Mouse (Mus musculus): ENCODE data around the gene Dyrk1a.

GRCm38 (mm10) chr16:94618543-94618942, 48.7 kb downstream of the Dyrk1a start:
- TF ChIP-seq ZNF384 (IDR thresholded peaks at IDR 0.05; ENCODE audit: low read depth, low read length), result no peak
- no peak for TF ChIP-seq MAFK (IDR thresholded peaks at IDR 0.05; ENCODE audit: insufficient read depth, low read depth, low read length)
- no peak for TF ChIP-seq HCFC1 (IDR thresholded peaks at IDR 0.05; ENCODE audit: borderline replicate concordance, insufficient read depth, low read length)
